Mouse (Mus musculus): ENCODE measurements at regions not wholly inside any gene's neighbourhood (a gene's known extent, or its start where the extent isn't known, plus 50 kb on each side); places are given as distances from the start of the nearest gene placed in this dataset.

DNA sequence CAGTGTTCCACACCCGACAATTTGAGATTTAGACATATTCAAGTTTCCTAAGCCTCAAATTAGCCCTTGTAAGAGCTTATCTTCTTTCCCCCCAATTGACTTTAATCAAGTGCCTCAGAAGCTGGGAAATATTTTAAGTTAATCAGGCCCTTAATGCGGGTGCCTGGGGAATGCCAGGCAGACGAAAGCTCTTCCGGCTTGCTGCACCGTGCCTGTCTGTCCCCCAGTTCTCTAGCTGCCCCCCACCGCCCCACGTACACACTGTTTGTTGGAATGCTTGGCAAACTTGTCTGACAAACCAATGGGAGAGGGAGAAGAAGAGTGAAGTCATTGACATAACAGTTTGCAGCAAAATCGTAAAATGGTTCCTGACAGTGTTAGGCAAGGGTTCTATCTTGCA is 226.9 kb upstream of the Cdh5 start:
- in situ Hi-C loops (cut with MboI, MseI) = no loop called here

DNA sequence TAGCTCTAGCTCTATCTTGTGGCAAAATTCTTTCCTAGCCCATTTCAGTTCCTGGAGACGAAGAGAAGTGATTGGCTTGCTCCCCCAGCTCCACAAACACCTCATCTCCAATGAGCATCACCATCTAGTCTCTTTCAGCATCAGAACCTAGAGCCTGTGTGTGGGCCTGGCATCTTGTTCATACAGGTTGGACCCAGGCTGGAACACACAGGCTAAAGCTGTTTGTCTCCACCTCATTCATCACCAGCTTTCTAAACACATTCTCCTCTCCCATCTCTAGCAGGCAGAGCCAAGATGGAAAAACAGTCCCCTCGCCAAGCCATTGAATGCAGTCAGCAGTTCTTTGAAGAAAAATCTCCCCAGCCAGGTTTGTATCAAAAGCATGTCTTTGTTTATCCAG is 221.9 kb upstream of the Cdh5 start:
- in situ Hi-C loops (cut with MboI, MseI) = no loop called here

DNA sequence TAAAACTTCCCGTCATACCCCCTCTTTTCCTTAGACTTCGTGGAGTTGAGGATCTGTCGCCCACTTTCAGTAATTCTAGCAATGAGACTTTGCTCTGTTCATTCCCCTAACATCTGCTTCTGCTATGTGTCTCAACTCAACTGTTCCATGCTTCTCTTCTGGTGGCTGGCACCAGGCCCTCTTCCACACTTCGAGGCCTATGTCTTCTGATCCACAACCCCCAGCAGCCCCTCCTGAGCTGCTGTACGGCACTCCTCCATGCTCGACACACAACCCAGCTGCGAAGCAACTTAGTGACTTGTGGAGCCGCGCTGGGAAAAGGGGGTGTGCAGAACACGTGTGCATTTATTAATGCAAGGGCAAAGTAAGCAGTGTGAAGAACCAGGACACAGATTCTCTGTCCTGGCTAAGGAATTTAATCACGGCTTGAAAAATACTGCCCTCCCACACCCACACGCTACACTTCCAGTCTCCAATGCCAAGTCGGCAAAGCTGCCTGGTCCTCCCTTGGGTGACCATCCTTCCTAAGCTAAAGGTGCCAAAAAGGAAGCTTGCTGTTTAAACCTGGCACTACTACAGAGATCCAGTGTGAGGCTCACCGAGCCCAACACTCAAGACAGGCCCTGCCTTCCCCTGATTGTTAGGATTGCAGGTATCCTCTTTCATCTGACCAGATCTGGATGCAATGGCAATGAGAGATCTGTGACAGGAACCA is 220.8 kb upstream of the Cdh5 start:
- in situ Hi-C loops (cut with MboI, MseI) = no loop called here

DNA sequence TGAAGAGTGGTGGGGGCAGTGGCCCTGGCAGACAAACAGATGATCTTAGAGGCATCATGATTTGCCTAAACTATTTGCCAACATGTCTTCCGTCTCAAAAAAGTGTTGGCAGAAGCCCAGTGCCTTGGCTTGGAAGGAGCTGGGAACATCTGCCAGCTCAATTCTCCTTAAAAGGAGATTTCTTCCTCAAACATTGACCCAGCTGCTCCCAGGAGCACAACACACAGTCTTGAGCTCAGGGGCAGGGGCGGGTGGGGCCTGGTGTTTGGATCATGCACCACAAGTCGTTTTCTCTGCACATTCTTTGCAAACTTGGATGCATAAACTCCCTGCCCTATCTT is 220.3 kb upstream of the Cdh5 start:
- in situ Hi-C loops (cut with MboI, MseI) = no loop called here

DNA sequence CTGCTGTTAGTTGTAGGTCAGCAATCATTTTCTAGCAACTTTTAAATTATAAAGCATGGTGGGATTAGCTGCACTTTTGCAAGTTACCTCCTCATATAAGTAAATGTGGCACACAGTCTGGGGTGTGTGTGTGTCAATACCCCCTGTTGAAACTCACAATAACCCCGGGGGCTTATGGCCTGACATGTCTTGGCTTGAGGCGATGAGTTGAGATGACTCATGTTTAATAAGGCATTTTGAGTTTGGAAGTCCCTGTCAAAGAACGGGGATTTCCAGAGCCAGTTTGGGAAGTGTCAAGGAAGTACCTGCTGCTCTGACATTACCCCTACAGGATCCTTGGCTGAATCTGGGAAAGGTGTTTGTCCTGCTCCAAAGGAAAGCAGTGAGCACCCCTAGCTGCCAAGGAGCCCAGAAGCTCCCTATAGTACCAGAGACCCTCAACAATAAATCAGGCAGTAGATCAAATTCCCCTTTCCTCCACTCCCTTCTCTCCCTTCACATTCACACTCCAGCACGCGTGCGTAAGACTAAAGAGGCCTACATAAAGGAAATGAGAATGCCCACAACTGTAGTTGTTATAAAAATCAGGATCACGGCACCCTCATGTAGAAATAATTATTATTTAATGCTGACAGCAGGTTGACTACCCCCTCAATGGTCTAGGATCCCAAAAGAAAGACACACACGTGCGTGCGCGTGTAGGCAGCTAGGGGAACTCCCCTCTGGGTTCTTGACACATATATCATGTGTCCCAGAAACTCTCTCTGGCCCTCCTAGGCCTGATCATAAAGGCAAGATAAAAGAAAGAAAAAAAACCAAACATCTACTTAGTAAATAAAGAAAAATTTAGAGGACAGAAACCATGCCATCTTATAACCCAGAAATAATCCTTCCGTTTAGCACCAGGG is 216.3 kb upstream of the Cdh5 start:
- in situ Hi-C loops (cut with MboI, MseI) = no loop called here

DNA sequence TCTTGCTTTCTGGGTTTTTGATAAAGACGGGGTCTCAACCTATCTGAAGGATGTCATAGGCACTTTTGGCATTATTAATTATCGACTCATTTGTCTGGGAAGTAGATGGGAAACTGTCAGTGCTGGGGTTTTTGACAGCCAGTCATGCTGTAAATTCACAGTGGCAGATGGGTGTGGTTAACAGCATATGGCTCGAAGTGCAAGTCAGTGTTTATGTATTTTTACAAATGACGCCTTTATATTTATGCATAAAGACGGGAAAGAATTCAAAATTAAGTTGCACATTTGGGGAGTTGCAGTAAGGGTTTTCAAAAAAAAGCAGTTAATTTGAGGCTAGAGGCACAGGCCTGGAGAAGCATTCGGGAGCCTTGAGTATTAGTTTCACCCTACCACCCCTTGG is 206.8 kb upstream of the Cdh5 start:
- in situ Hi-C loops (cut with MboI, MseI) = no loop called here

DNA sequence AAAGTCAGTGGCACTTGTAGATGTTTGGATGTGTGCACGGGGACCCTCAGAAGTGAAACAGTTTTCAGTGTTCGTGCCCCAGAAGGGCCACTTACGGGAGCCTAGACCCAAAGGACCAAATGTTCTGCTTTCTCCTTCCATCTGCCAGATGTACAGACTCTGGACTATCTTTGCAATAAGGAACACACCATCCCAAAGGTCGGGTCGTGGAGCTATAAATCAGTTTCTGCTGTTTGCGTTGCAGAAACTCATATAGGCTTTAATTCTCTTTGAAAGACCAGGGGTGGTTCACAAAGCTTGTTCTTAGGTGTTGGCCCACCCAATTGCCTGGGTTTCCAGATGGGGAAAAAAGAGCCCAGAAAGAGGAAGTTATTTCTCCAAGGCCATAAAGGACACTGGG is 206.3 kb upstream of the Cdh5 start:
- in situ Hi-C loops (cut with MboI, MseI) = no loop called here

DNA sequence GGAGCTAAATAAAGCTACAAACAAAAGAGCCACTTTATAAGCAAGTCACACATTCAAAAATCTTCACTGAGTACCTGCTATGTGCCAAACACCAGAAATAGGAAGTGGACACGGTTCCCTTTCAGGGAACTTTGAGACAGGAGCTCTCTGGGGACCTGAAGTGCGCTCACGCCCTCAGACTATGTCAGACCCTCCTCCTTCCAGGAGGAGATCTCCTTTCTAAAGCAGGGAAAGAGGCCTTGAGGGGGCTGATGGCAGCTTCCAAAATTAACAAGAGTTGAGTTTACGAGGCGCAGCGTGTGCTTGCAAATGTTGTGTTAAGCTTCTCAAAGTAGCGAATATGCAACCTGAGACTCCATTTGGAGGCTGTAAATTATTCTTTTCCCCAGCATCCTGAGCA is 204.0 kb upstream of the Cdh5 start:
- in situ Hi-C loops (cut with MboI, MseI) = no loop called here

DNA sequence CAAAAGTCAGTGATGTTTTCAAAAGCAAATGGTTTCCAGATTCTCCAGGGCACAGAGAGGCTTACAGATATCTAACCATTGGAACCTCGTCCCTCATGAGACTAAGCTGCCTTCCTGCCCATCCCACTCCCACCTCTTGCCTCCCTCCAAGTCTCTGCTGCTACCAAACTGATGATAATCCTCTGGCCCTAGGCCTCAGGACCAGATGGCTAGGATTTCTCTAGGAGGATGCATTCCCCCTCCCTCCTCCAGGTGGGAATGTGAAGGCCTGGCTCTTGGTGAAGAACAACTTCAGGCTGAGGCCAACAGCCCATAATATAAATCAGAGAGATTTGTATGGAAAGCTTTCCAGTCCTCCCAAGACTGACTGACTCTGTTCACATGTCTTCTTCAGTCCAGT is 198.9 kb upstream of the Cdh5 start:
- in situ Hi-C loops (cut with MboI, MseI) = no loop called here

DNA sequence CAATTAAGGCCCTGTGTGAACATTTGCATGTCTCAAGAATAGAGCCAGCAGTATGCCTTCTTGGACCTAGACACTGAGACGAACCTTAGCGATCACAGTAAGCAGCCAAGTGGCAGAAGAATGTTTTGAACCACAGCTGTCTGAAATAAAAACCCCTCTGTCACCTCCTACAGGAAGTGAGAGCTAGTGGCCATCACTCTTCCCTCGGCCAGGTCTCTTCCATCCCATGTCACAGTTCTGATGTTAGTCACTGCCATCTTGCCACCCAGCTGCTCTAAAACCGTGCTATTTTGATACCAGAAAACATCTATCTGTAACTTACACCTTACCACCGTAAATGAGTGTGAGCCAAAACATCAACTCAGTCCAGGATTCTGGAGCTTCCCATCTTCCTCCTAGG is 197.8 kb upstream of the Cdh5 start:
- in situ Hi-C loops (cut with MboI, MseI) = no loop called here

DNA sequence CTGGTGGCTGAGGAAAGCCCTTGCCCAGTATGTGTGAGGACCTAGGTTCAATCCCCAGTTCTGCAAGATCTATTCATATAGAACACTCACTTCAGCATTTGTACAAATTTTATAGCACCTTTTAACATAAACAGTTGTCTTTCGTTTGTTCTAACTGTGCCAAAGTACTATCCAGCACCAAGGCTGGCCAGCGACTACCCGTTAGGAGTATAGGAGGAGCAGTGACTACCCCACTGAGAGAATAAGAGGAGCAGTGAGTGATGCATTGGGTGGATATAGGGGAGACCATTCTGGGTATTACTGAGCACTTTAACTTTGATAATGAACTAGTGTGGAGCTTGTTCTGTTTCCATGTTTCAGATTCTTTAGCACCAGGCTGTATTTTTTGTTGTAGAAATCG is 193.8 kb upstream of the Cdh5 start:
- in situ Hi-C loops (cut with MboI, MseI) = no loop called here

DNA sequence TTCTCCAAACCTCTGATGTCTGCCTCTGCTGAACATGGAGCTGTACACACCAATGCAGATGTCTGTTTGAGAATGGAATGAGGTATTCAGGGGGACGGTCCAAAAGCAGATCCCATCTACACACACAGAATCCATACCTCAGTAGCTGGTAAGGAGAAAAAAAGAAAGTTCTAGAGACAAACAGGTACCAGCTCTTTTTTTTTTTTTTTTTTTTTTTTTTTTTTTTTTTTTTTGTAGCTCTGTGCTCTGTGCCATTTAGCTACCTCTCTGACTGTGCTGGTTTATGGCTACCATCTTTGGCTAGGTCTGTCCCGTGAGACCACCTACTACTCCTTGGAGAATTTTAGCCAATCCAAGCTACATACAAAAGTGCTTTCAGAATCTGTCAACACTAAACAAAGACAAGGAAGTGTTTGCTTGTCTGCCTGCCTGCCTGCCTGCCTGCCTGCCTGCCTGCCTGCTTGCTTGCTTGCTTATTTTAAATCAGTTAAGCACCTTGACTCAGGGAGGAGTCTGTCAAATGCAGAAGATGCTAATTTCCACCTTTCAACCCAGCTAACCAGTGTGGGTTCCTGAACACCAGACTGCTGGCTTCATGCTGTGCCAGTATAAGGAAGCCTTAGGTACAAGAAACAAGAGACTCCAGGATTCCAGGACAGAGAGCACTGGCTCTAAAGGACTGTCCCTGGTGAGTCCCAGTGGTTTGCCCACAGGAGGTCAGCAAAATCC is 190.0 kb upstream of the Cdh5 start:
- in situ Hi-C loops (cut with MboI, MseI) = no loop called here

DNA sequence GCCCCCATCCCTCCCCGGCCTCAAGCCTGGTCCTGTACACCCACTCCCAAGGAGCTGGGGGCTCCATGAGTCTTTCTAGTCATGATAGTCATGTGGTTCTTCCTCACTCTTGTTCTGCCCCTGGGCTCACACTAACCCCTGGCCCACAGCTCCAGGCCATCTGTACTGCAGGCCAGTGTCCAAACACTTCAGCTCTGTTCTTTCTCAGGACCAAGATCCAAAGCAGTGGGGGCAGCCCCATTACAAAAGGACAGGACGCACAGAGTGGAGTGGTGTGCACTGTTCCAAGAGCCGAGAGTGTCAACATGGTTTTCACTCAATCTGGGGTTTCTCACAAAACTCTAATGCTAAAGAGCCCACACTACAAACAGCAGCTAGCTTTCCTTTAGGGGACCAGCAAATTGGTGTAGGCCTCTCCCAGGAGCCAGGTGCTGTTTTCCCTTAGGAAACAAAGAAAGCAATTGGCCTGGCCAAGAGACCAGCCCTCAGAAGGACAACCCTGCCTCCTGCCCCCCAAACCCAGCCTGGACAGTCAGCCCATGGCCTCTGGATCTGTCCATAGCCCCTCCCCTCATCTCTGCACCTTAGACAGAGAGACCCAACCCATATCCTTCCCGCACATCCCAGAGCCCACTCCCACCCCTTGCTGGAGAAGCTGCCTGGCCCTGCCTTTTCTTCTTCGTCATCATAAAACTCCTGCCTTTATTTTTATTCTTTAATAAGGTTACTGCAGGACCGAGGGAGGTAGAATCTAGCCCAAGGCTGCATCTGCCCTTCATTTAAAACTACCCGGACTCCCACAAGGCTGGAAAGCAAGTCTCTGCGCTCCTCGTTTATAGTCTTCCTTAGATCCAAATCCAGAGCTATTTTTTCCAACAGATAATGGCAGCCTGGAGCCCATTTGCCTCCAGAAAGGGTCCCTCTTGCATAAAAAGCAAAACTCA is 188.2 kb upstream of the Cdh5 start:
- in situ Hi-C loops (cut with MboI, MseI) = no loop called here

DNA sequence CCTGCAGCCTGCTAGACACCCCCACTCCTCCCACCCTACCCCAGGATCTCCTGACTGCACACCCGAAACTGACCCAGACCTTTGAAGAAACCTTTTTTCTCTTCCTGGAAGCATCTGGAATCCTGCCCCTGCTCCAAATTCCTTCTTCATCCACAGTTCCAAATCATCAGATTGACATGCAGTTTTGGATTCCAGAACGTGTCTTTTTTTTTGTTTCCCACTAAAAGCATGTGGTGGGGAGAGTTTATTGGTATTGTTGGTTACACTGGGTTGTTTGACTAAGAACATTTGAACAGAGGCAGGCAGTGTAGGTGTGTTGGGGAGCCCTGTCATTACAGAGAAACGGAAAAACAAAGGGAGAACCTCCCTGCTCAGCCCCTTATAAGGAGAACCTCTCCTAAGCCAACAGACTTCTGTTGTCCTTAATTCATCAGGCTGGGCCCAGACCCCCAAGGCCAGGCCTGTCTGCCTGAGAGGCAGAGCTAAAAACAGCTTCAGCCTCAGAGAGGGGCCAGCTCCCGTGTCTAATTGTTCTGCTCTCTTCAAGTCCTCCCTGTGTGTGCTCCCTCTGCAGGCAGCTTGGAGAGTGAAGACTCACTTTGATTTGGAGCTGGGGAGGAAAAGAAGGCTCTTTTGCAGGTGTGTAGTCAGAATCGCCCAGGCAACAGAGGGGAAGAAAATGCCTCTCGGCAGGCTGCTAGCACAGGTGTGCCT is 187.3 kb upstream of the Cdh5 start:
- in situ Hi-C loops (cut with MboI, MseI) = no loop called here

DNA sequence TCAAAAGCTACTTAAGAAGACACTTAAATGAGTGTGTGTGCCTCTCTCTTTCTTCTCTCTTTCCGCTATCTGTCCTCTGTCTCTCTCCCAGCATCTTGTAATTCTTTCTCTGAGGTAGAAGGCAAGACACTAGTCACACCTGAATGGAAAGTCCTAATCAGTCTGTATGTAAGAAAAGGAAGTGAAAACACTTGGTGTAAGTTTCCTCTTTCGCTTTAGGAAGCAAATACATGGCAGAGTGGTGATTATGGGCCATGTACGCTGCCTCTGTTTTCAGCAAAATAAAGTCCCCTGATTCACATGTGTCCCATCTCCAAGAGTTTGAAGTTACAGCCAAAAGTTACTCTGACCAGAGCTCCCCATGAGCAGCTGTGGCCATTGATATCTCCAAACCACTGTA is 182.1 kb upstream of the Cdh5 start:
- in situ Hi-C loops (cut with MboI, MseI) = no loop called here

DNA sequence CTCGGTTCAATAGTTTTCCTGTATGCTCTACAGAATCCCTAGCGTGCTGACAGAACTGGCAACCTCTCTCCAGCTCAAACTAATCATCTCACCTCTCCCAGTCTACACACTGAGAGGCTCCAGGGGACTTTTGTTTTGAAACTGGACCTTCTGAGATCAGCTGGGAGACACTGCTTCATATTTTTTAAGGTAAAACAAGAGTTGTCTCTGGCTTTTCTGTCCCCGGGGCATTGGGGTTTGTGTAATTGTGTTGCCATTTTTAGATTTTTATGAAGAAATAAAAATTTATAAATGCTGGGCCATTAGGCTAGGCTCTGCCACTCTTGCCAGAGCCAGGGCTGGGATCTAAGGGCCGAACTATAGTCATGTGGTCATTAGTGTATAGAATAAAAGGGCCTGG is 179.8 kb upstream of the Cdh5 start:
- in situ Hi-C loops (cut with MboI, MseI) = no loop called here

DNA sequence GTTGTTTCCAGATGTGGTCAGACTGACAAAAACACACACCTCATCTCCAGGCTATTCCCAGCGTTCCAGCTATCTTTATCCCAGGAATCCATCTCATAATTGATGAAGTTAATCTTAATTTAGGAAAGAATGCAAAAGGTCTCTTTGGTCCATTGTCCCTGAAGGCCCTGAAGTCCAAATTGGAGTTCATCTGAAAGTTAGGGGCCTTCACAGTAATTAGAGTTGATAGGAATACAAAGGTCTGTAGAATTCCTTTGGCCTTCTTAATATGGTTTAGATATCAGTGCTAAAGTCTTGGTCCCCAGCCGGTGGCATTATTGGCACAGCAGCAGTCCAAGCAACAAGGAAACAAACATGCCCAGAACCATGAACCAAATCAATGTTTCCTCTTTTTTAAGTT is 178.7 kb upstream of the Cdh5 start:
- in situ Hi-C loops (cut with MboI, MseI) = no loop called here

DNA sequence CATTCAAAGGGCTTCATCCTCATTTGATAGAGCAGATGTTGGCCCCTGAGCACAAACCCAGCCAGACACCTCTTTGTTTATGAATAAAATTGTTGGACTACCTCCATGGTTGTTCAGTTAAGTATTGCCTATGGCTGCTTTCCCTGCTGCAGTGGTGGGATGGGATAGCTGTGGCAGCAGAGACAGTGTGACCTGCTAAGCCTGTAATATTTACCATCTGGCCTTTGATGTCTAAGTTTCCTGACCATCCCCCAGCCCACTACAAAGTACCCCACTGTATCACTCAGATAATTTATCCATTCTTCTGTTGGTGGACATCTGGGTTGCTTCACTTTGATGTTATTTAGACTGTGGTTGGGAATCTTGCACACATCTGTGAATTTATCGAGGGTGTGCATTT is 168.7 kb upstream of the Cdh5 start:
- in situ Hi-C loops (cut with MboI, MseI) = no loop called here

DNA sequence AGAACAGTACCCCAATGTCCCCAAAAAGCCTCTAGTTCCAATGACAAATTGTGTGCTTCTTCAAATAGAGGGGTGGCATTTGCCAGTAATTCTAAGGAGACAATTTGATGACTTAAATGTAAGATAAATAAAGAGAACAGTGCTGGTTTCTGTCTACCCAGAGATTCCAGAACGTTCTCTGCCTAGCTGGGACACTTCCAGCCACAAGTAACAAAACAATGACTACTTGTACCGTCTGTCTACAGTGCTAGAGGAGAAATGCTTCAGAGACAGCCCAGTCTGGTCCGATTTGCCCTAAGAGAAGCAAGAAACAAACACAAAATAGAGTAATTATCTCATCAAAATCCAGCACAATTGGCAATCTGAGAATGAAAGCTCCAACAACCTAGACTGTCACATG is 164.9 kb upstream of the Cdh5 start:
- in situ Hi-C loops (cut with MboI, MseI) = no loop called here

DNA sequence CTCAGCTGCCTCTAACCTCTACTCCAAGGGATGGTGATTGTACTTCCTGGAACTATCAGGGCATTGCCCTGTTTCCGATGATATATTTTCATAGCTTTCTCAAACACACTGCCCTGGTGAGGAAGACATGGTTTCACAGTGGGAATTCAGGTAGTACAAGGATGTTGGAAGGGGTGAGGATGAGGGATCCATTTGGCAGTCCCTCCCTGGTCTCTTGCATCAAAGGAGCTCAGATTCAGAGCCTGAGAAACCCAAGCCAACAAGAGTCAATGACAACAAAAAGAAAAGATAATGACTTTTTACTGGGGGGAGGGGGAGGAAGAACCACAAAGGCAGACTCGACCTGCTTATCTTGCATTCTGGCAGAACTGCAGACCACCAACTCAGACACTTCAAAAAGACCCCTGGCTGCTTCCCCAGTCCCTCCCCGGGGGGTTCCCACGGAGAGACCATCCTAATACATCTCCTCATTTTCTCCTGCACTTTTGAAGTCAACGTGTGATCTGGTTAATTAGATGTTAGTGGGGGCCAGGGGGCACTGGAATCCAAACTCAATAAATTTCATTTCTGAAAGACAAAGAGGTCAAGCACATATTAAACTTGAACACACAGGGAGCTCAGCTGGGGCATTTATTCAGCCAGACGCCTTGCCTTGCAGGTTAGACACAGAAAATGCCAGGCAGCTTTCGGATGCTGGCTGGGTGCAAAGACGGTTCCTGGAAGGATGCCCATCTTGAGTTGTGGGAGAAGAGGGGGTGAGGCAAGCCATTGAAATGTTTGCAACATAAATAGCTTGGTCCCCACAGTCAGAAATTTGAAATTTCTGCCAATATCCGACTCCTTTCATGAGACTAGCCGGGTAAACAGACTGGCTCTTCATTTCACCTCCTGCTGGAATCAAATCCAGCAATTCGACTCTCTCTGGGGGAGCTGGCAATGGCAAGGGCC is 162.9 kb upstream of the Cdh5 start:
- in situ Hi-C loops (cut with MboI, MseI) = no loop called here

Data from T-helper 2 cell (primary cell).